ENCODE assay signal across 8 mouse cellular contexts in the genomic region with DNA sequence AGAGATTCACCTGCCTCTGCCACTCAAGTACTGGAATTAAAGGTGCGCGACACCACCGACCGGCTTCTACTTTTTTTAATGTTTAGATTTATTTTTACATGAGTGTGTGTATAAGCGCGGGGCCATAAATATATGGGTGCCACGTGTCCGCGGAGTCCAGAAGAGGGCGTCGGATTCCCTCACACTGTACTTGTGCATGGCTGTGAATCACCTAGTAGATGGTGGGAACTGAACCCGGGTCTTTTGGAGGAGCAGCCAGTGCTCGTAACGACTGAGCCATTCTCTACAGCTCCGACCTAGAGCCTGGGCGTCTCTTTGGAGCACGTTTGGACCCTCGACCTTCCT. TPM values are rescaled to one million over a fixed set of nuclear protein-coding genes. Genes with fewer than 3 reads are reported as not detected.
DNase-seq lines count a peak whose midpoint lies in the region; ATAC-seq lines count a peak whose summit lies in the region.

No protein-coding gene starts in this region.

- peak overlapping the region; percentile 87 for H3K9ac ChIP-seq in heart, embryonic 16.5 days (ENCODE audit: low read length)
- H3K9ac ChIP-seq in hindbrain, embryonic 11.5 days (ENCODE audit: low read depth, low read length), result peak overlapping the region; percentile 47; the same call in 1 of the 2 replicates

- peak; percentile 56 for ATAC-seq in heart, embryonic 16.5 days (replicated peaks; ENCODE audit: extremely low read depth, insufficient read depth, low FRiP score)
- ATAC-seq in activated CD4-positive, CD25-positive, alpha-beta regulatory T cell, adult 4 months, result peak; percentile 29
- ATAC-seq in hindbrain, embryonic 11.5 days (ENCODE audit: low FRiP score), result peak; percentile 77
- ATAC-seq in megakaryocyte progenitor cell, adult 5-6 weeks (replicated peaks; ENCODE audit: poor library complexity), result peak; percentile 45

- H3K4me2 ChIP-seq in heart, embryonic 16.5 days (ENCODE audit: low read depth, low read length), result peak overlapping the region; percentile 69
- H3K4me2 ChIP-seq in hindbrain, embryonic 11.5 days (replicated peaks; ENCODE audit: low read depth, low read length), result peak overlapping the region; percentile 48

- peaks cover 5% of the 10 kb centered on the region for H3K27me3 ChIP-seq in heart, embryonic 16.5 days (ENCODE audit: control insufficient read depth, insufficient read depth, low read length)
- H3K27me3 ChIP-seq in hindbrain, embryonic 11.5 days (ENCODE audit: control insufficient read depth, insufficient read depth, low read length), result peaks cover 12% of the 10 kb centered on the region

- peak overlapping the region; percentile 78 for H3K4me3 ChIP-seq in heart, embryonic 16.5 days (ENCODE audit: low read length)
- peak overlapping the region; percentile 67 for H3K4me3 ChIP-seq in hindbrain, embryonic 11.5 days (ENCODE audit: low read depth, low read length)

- WGBS in heart, embryonic 16.5 days, result 2% methylated on average over 18 of the region's 18 CpGs
- 3% methylated on average over 18 of the region's 18 CpGs for WGBS in hindbrain, embryonic 11.5 days

- no peak for DNase-seq in heart, postnatal 36 days
- DNase-seq in hindbrain, embryonic 11.5 days (ENCODE audit: low spot score), result no peak
- DNase-seq in spleen, adult 12 weeks (ENCODE audit: low spot score), result no peak
- no peak for DNase-seq in adrenal gland, postnatal 4 days (ENCODE audit: low spot score in 2 of 2)
- DNase-seq in left cerebral cortex, adult 18-20 months (ENCODE audit: low spot score in 2 of 2), result no peak

- H3K4me1 ChIP-seq in heart, embryonic 16.5 days (ENCODE audit: control insufficient read depth, insufficient read depth, low read length), result peaks cover 4% of the 10 kb centered on the region
- 0 out of 2 replicates have a peak, but pooled peaks cover 2% of the 10 kb centered on the region for H3K4me1 ChIP-seq in hindbrain, embryonic 11.5 days (replicated peaks; ENCODE audit: control insufficient read depth, insufficient read depth, low read length)

- intact Hi-C loops in heart, postnatal 36 days (cut with DNase I), result no loop called here

- H3K27ac ChIP-seq in heart, embryonic 16.5 days (ENCODE audit: low read length), result peak overlapping the region; percentile 92
- peak overlapping the region; percentile 42; the same call in 1 of the 2 replicates for H3K27ac ChIP-seq in hindbrain, embryonic 11.5 days (ENCODE audit: low read depth, low read length)

- H3K9me3 ChIP-seq in heart, embryonic 16.5 days (replicated peaks; ENCODE audit: control insufficient read depth, low read length), result no peaks in the 10 kb centered on the region
- H3K9me3 ChIP-seq in hindbrain, embryonic 11.5 days (ENCODE audit: control insufficient read depth, low read length), result no peaks in the 10 kb centered on the region

- no peaks in the 10 kb centered on the region for H3K36me3 ChIP-seq in heart, embryonic 16.5 days (ENCODE audit: control insufficient read depth, insufficient read depth)
- H3K36me3 ChIP-seq in hindbrain, embryonic 11.5 days (ENCODE audit: control insufficient read depth, insufficient read depth, low read length), result no peaks in the 10 kb centered on the region

RNA-seq across cellular contexts. Expression of a gene that starts 0.4 kb away (rescaled TPM):
- polyA plus RNA-seq in heart, embryonic 16.5 days (2015; fragmentation: Nextera tagmentation; extraction: Ambion mirVana), result 4.4 and 4.9 TPM in 2 replicates
- 1 to 10 TPM; 5.8 to 8.0 TPM for total RNA-seq in heart, postnatal 36 days (2021)
- 1 to 10 TPM; 2.1 to 3.8 TPM for polyA plus RNA-seq in activated CD4-positive, CD25-positive, alpha-beta regulatory T cell, adult 4 months (2017; shearing (Covaris generic))
- polyA plus RNA-seq in hindbrain, embryonic 11.5 days (2014; fragmentation: Nextera tagmentation; extraction: Ambion mirVana), result 14.6 and 20.4 TPM in 2 replicates
- total RNA-seq in megakaryocyte progenitor cell, adult 5-6 weeks (2015), result 8.1 and 9.0 TPM in 2 replicates
- 4.1 and 5.8 TPM in 2 replicates for total RNA-seq in megakaryocyte progenitor cell, adult 5-6 weeks (2017)
- 10 to 100 TPM; 15.9 to 16.1 TPM for total RNA-seq in adrenal gland, postnatal 4 days (2021)
- 10 to 100 TPM; 13.1 to 14.1 TPM for total RNA-seq in left cerebral cortex, adult 18-20 months (2021)

RNA-seq across cellular contexts. Expression of a gene that starts 8.1 kb away (rescaled TPM):
- 3.6 TPM in 2 replicates for polyA plus RNA-seq in heart, embryonic 16.5 days (2015; fragmentation: Nextera tagmentation; extraction: Ambion mirVana)
- 1 to 10 TPM; 1.4 to 2.2 TPM for total RNA-seq in heart, postnatal 36 days (2021)
- under 1 TPM in 1 of 2 experiments, not detected in 1; 0.36 TPM for polyA plus RNA-seq in activated CD4-positive, CD25-positive, alpha-beta regulatory T cell, adult 4 months (2017; shearing (Covaris generic))
- polyA plus RNA-seq in hindbrain, embryonic 11.5 days (2014; fragmentation: Nextera tagmentation; extraction: Ambion mirVana), result 4.2 and 5.2 TPM in 2 replicates
- 3.0 and 6.0 TPM in 2 replicates for total RNA-seq in megakaryocyte progenitor cell, adult 5-6 weeks (2015)
- 3.8 and 5.0 TPM in 2 replicates for total RNA-seq in megakaryocyte progenitor cell, adult 5-6 weeks (2017)
- total RNA-seq in adrenal gland, postnatal 4 days (2021), result 10 to 100 TPM in 1 of 2 experiments, 1 to 10 TPM in 1; 7.7 to 10.2 TPM
- 10 to 100 TPM; 10.7 to 12.9 TPM for total RNA-seq in left cerebral cortex, adult 18-20 months (2021)

RNA-seq across cellular contexts. Expression of a gene that starts 18.4 kb away (rescaled TPM):
- 3.2 and 4.3 TPM in 2 replicates for polyA plus RNA-seq in heart, embryonic 16.5 days (2015; fragmentation: Nextera tagmentation; extraction: Ambion mirVana)
- total RNA-seq in heart, postnatal 36 days (2021), result 1 to 10 TPM; 1.7 to 2.7 TPM
- under 1 TPM; 0.17 to 0.36 TPM for polyA plus RNA-seq in activated CD4-positive, CD25-positive, alpha-beta regulatory T cell, adult 4 months (2017; shearing (Covaris generic))
- 21.0 and 22.3 TPM in 2 replicates for polyA plus RNA-seq in hindbrain, embryonic 11.5 days (2014; fragmentation: Nextera tagmentation; extraction: Ambion mirVana)
- total RNA-seq in megakaryocyte progenitor cell, adult 5-6 weeks (2015), result 0.42 TPM in 2 replicates
- total RNA-seq in megakaryocyte progenitor cell, adult 5-6 weeks (2017), result 0.21 TPM in 1 of 2 replicates, not detected in the other
- total RNA-seq in adrenal gland, postnatal 4 days (2021), result 10 to 100 TPM; 39.4 to 41.6 TPM
- total RNA-seq in left cerebral cortex, adult 18-20 months (2021), result 100 to 1,000 TPM; 171 to 178 TPM

RNA-seq across cellular contexts. Expression of a gene that starts 27.8 kb away (rescaled TPM):
- polyA plus RNA-seq in heart, embryonic 16.5 days (2015; fragmentation: Nextera tagmentation; extraction: Ambion mirVana), result 39.1 and 45.3 TPM in 2 replicates
- total RNA-seq in heart, postnatal 36 days (2021), result 10 to 100 TPM; 57.0 to 58.5 TPM
- polyA plus RNA-seq in activated CD4-positive, CD25-positive, alpha-beta regulatory T cell, adult 4 months (2017; shearing (Covaris generic)), result 1 to 10 TPM; 2.6 to 4.7 TPM
- 34.7 and 39.3 TPM in 2 replicates for polyA plus RNA-seq in hindbrain, embryonic 11.5 days (2014; fragmentation: Nextera tagmentation; extraction: Ambion mirVana)
- total RNA-seq in megakaryocyte progenitor cell, adult 5-6 weeks (2015), result 49.4 and 60.5 TPM in 2 replicates
- 19.7 and 22.1 TPM in 2 replicates for total RNA-seq in megakaryocyte progenitor cell, adult 5-6 weeks (2017)
- 100 to 1,000 TPM; 242 to 269 TPM for total RNA-seq in adrenal gland, postnatal 4 days (2021)
- total RNA-seq in left cerebral cortex, adult 18-20 months (2021), result 10 to 100 TPM; 33.5 to 39.8 TPM

RNA-seq across cellular contexts. Expression of a gene that starts 27.9 kb away (rescaled TPM):
- 2.3 and 2.7 TPM in 2 replicates for polyA plus RNA-seq in heart, embryonic 16.5 days (2015; fragmentation: Nextera tagmentation; extraction: Ambion mirVana)
- total RNA-seq in heart, postnatal 36 days (2021), result 1 to 10 TPM; 2.1 to 2.5 TPM
- not detected for polyA plus RNA-seq in activated CD4-positive, CD25-positive, alpha-beta regulatory T cell, adult 4 months (2017; shearing (Covaris generic))
- 3.3 and 3.9 TPM in 2 replicates for polyA plus RNA-seq in hindbrain, embryonic 11.5 days (2014; fragmentation: Nextera tagmentation; extraction: Ambion mirVana)
- 0.12 TPM in 1 of 2 replicates, not detected in the other for total RNA-seq in megakaryocyte progenitor cell, adult 5-6 weeks (2015)
- total RNA-seq in megakaryocyte progenitor cell, adult 5-6 weeks (2017), result 0.08 and 0.41 TPM in 2 replicates
- total RNA-seq in adrenal gland, postnatal 4 days (2021), result 10 to 100 TPM; 13.3 to 14.2 TPM
- 10 to 100 TPM; 18.3 to 18.8 TPM for total RNA-seq in left cerebral cortex, adult 18-20 months (2021)

Comparison
In these comparisons a context has a peak if more than half of its experiments do, and no peak if none do; other contexts are left out.
1. RNA of a gene that starts 18.4 kb away (total RNA-seq): 171 to 178 TPM in left cerebral cortex, adult 18-20 months and 39.4 to 41.6 TPM in adrenal gland, postnatal 4 days; 1.7 to 2.7 TPM in heart, postnatal 36 days and 0.21 to 0.42 TPM in megakaryocyte progenitor cell, adult 5-6 weeks; every median in the first group is over 10 times any median in the second.
2. Peak in every context shown above with its lines, with median percentiles within 50 percentile points of each other: ATAC-seq.